Mouse (Mus musculus) liver, embryonic 14.5 days (tissue): ENCODE results near the gene Gm49358.

ENCODE experiments used
- CTCF ChIP-seq: IDR thresholded peaks from 2 replicates; pipeline ENCODE4 v1.5.1; 2016; ENCODE audit warnings: antibody characterized with exemption, low read depth, control low read depth
- EP300 ChIP-seq: IDR thresholded peaks from 2 replicates; pipeline ENCODE4 v1.6.1; 2016; ENCODE audit warnings: antibody characterized with exemption, low read depth

DNA sequence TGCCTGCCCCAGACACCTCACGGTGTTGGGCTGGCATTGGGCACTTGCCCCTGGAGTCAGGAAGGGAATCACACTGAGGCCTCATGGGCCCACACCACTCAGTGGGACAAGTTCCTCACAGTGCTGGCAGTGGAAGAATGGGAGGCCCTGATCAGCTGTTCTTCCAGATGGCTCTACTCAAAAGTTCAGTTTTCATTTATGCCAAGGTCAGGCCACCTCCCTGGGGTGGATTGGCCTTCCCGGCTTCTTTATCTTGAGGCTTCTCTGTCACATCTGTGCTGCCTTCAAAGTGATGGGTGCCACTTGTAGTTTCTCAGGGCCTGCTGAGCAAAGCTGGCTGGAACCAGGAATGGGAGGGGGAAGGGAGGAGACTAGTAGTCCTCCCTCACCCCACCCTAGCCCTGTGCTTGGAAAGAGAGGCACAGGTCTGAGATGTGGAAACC, 29.8 kb downstream of the Gm49358 start:
- TF ChIP-seq EP300 (no peak), CTCF (no peak)
